Mouse (Mus musculus) embryo, embryonic 9.5 days (tissue): ENCODE results near the gene Rasgef1b.
A peak's percentile ranks its signal among the peaks of the same experiment; 100 is the strongest.

Experiments
- DNase-seq: peaks from one replicate; pipeline ENCODE4 v3.0.0-alpha.2; 2017; ENCODE audit errors: extremely low spot score

Rasgef1b gene

GRCm38 (mm10) chr5:99707261-99707660, 21.6 kb downstream of the Rasgef1b start:
- peak; percentile 43 for DNase-seq

GRCm38 (mm10) chr5:99701811-99702210, 27.1 kb downstream of the Rasgef1b start:
- DNase-seq: no peak

- DNase-seq: no peak
Observed at GRCm38 (mm10) chr5:99694712-99695360, 34.0 kb downstream of the Rasgef1b start.

GRCm38 (mm10) chr5:99689909-99690308, 39.0 kb downstream of the Rasgef1b start:
- no peak for DNase-seq

DNA sequence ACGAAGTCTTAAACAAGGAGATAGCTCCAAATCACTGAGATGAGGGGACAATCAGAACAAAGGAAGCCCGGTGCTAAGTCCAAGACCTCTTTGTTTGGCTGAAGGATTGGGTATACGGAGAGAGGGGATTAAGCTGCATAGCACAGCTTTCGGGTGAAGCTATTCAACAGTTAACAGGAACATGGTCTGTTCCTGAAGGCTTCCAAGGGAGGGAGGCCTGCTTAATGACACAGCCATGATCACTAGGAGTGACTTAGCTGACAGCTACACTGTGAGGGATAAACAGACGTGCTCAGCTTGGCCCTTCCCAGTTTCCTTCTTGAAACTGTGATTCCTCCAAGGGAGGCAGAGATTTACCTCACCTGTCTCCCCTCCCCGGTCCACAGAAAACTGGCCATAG, 41.0 kb downstream of the Rasgef1b start:
- DNase-seq: no peak

DNA sequence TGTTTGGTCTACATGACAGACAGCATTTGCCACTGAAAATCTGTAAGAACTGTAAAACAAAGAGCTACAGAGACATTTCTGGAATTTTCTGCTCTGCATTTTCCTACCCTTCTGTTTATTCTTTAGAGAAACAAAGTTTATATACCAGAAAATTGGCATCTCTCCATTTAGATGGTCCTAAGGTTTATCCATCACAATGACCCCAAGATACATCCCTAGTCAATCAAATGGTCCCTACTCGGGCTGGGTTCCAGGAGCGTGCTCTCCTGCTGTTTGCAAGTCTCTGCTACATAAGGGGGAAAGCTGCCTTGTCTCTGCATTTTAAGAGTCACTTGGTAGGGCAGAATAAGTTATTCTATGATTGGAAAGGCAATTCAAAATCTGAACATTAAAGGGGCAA, 44.8 kb downstream of the Rasgef1b start:
- DNase-seq: no peak

GRCm38 (mm10) chr5:99669971-99670571, 58.8 kb downstream of the Rasgef1b start:
- peak; percentile 9 for DNase-seq

GRCm38 (mm10) chr5:99656024-99656423, 72.8 kb downstream of the Rasgef1b start:
- no peak for DNase-seq

DNA sequence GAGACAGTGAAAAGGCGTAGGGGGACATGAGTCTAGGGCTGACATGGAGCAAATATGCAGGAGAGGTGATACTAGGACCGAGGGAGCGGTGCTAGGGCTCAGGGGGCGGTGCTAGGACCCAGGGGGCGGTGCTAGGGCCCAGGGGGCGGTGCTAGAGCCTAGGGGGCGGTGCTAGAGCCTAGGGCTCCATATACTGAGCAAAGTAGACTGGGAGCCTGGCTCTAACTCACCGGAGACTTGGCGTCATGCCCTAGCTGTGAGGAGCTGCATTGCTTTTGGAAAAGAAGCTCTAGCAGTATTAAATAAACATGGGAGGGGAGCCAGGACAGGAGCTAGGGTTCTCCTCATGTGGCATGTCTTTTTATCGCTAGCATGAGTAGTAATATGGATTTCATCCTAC, 75.9 kb downstream of the Rasgef1b start:
- DNase-seq: no peak

GRCm38 (mm10) chr5:99641407-99641806, 87.5 kb downstream of the Rasgef1b start:
- DNase-seq: no peak

- peak; percentile 12 for DNase-seq
Observed at GRCm38 (mm10) chr5:99636575-99636974, 92.3 kb downstream of the Rasgef1b start.

DNA sequence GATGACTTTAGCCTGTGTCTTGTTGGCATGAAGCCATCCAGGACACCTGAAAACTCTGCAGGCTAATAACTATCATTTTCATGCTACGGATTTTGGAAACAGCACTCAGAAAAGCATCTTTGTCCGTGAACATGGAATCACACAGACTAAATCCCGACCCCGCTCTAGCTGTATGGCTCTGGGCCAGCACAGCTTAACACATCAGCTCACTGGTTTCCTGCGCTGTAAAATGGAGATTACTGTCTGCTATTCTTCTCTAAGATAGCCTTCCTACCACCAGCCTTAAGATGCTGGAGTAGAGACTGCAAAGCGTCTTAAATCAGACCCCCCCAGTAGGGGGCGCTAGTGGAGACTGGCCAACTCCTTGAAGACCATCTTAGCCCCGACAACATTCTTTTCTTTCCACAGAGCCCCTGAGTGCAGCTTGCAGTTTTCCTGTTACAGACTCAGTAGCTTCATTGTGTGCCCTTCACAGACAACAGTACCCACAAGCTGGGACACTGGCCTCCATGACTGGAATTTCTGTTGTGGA, 94.8 kb downstream of the Rasgef1b start:
- DNase-seq: no peak

DNA sequence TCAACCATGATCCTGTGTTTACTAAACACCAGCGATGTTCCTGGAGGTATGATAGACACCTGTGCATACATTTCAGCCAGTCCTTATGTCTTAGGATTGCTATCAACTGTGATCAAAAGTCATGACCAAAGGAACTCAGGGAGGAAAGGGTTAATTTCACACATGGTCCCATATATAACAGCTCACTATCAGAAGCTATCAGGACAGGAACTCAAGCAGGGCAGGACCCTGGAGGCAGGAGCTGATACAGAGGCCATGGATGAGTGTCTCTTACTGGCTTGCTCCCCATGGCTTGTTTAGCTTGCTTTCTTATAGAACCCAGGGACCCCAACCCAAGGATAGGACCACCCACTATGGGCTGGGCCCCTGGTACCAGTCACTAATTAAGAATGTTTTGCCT, 95.3 kb downstream of the Rasgef1b start:
- no peak for DNase-seq

DNA sequence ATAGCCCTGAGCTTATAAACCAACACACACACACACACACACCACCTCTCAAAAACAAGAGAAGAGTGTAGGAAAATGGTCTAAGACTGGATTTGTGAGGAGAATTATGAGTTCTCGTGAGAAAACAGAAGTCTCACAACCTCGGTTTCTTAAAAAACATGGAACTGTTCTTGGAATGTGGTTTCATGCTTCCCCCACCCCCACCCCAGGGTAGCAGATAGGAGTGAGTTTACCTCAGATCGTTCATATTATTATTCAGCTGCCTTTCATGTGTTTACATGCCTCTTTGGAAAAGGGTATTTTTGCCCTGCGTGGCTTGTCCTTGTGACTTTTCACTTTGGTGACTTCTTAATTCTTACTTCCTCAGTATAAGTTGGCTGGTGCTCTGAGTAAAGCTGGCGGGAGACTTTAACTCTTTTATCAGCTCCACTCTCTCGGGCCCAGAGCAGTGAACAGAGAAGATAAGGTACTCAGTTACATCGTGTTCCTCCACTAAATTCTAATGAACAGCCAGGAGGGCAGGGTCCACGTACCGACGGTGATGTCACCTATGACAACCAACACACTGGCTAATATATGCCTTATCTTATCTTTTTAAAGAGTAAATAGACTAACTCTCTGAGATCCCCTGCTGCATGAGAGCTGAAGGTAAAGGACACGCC, 96.1 kb downstream of the Rasgef1b start:
- no peak for DNase-seq

- DNase-seq: no peak
Observed at GRCm38 (mm10) chr5:99630087-99630486, 98.8 kb downstream of the Rasgef1b start.

GRCm38 (mm10) chr5:99625603-99626002, 103.3 kb downstream of the Rasgef1b start:
- no peak for DNase-seq

- no peak for DNase-seq
Observed at GRCm38 (mm10) chr5:99620771-99621170, 108.1 kb downstream of the Rasgef1b start.

DNA sequence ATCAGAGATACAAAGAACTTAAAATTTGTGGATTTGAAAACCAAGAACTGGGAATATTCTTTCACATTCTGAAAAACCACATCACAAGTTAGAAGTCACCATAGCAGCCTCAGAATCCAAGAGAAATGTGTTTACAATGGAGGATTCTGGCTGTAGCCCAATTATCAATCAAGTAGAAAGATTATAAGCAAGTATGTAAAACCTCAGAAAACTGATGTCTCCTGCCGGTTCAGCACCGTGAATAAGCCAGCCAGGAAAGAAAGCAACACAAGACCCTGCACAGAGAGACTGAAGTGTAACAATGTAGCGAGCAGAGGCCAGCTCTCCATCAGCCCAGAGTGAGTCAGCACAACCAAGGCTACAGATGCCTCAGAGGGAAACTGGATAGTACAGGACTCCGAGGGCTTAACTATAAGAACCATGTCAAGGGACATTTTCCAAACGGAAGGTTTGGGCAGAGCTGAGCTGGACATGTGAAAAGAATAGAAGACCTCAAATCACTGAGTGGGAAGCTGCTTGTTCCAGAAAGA, 111.5 kb downstream of the Rasgef1b start:
- no peak for DNase-seq

DNA sequence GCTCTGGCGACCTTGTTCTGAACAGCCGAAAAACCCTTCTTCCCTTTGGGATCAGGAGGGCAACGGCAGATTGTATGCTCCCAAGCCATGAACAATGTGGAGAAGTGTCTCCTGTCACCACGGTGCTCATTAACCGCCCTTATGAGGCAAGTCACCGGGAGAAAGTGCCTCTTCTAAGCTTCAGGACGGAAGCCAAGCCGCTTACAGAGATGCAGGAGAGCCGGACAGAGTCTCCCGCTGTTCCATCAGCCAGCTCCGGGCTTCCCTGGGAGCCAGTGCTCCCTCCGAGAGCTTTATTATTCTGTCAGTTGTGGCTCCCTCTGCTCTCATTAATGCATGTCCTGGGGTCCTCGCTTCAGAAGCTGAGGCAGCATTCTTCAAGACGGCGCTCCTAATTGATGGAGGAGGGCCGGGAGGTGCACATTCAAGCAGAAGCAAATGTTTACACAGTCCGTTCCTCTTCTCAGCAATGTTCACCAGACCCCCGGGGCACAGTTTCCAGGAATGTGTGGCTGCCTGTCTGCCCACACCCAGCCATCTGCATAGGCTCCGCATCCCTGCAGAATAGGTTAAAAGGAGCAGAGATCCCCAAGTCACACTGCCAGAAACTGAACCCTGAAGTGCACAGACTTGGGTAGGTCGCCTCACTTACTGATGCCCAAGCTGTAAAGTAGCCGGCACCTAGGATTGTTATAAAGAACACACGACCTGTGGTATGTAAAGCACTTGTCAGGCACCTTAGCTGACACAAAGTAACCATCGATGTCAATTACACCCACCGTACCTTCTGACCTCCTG, 115.3 kb downstream of the Rasgef1b start:
- peak; percentile 68 for DNase-seq

DNA sequence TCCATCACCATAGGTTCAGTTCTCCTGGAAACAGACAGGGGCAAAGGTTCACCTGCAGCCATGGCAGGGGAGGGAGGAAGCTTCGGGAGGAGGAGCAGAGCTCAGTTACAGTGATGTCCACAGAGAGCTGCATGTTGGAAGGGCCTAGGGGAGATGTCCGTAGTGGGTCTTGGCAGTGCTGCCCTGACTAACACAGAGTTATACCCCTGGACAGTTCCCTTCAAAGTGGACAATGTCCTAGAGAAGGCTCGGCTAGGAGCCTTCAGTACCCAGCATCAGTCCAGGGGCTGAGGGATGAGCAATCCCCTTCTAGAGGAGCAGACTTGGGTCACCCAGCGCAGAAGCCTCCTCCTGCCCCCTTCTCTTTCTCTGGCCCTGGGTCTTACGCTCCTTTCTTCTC, 121.3 kb downstream of the Rasgef1b start:
- no peak for DNase-seq

DNA sequence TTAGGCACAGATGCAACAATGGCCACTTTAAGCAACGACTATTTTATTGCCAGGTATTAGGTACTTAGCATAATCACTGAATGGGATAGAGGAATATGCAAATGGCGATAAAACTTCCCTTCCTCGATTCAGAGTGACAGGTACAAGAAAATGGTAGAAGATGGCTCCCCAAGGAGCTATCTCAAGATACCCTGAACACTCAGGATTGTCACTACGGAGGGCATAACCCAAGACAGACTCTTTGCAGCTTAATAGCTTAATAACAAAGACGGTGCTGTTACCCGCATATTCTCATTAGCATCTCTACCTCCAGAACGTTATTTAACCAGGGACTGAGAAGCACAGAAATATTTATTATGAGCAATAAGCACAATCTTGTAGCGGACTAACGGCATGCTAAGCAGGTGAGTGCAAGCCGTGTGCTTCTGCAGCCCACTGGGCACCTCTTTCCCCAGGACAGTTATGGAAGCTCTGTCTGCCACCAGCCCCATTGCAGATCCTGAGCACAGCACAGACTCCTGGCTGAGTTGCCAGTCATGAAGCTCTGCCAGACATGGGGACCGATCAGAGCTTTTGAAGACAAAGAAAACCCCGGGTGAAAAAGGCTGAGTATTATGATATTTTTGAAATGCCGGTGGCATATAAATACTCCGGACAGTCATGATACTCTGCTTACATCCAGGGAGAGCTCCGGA, 122.6 kb downstream of the Rasgef1b start:
- DNase-seq: no peak
